Mouse (Mus musculus): ENCODE results near the gene Gm20479. TPM values are rescaled to one million over a fixed set of nuclear protein-coding genes. Genes with fewer than 3 reads are reported as not detected.
A peak's percentile ranks its signal among the peaks of the same experiment; 100 is the strongest.

The Gm20479 gene
- total RNA-seq, 4 experiments from 2014 or later: not detected

- DNase-seq (ENCODE audit: low spot score): peak; percentile 84
Measured at GRCm38 (mm10) chr7:27334405-27334911, 22.8 kb downstream of the Gm20479 start.

GRCm38 (mm10) chr7:27333316-27333941, 23.8 kb downstream of the Gm20479 start:
- no peak for DNase-seq (ENCODE audit: low spot score)

GRCm38 (mm10) chr7:27332353-27333199, 24.6 kb downstream of the Gm20479 start:
- DNase-seq (ENCODE audit: low spot score): peak; percentile 92

- no peak for DNase-seq (ENCODE audit: low spot score)
Measured at GRCm38 (mm10) chr7:27331854-27332253, 25.4 kb downstream of the Gm20479 start.

DNA sequence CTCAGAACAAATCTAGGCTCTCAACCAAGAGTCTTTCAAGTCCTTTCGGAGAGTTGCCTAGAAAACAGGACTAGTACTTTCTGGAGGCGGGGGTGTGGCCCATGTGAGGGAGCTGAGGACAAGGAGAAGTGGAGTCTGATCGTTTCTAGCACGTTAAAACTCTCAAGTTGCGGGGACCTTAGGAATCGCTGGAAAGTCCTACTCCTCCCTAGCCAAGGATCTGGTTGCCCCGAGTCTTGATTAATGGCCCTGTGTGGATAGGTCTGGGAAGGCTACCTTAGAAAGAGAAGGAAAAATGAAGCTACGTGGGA, 25.7 kb downstream of the Gm20479 start:
- DNase-seq (ENCODE audit: low spot score): peak; percentile 73

DNA sequence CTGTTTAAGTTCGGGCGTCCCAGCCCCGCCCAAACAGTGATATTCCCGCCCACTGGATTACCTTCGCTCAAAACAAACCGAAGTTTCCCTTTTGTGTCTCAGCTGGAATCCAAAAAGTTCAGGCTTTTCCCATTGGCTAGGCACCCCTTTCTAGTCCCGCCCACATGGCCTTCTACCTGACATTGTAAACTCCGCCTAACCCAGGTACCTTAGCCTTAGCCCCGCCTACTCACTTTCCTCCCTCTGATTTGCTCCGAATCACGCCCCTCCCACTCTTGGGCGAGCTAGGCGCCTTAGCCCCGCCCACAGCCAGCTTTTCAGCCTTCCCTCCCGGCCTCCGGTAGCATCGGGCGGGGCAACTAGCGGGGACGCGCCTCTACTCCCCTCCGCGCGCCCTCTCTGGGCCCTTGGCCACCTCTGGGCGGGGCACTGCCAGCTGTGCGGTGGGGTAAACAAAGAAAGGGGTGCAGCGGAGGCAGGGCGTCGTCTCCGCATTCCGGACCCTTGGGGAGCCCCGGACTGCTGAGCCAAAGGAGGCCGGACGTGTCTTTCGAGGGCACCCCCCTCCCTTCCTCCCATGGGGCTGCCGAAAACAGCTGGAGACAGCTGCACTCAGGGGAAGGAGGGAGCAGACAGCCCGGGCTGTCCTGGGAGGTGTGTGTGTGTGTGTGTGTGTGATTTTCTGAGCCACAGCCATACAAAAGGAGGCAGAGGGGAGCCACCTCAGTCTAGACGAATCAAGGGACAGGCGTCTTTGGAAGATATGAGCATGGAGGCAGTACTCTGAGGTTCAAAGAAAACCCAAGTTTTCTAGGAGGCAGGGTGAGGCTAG, 26.3 kb downstream of the Gm20479 start:
- peak; percentile 93 for DNase-seq (ENCODE audit: low spot score)

GRCm38 (mm10) chr7:27329981-27330380, 27.2 kb downstream of the Gm20479 start:
- DNase-seq (ENCODE audit: low spot score): no peak

DNA sequence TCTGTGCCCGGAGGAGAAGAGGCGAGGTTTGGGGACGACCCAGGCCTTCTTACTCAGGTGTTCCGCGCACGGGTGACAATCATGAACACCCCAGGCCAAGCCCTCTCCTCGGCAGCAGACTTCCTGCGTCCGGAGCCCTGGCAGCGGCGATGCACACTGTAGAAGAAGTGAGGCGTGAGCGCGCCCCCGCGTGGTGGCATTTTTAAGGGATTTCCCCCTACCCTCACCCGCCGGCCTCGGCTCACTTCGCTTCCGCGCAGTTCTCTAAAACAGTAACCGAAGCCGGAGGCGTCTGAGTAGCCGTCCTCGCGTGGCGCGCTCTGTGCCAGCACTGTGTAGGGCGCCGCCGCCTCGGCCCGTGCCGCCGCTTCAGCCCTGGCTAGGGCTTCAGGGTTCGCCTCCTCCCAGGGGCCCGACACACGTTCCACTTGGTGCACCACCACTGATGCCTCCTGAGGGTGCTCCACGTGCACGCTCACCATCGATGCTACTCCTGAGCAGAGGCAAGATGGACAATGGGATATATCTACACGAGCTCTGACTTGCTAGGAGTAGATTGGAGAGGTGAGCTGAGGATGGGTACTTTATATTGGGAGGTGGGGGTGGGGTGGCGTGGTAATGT, 27.8 kb downstream of the Gm20479 start:
- no peak for DNase-seq (ENCODE audit: low spot score)

DNA sequence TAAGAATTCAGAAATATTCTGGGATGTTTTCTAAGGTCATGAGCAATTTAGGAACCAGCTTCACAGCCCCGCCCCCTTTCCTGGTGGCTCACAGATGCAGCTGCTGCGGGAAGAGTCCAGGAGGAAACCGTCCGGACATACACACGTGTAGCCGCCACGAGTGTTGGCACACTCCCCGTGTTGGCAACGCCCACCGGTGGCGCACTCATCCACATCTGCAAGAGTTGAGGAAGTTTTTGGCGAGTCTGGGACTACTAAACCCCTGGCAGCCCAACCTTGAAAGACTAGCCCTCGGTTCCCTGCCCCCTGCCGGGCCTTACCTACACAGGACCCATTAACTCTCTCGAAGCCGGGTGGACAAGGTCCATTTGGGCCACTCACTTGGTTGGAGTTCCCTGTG, 28.6 kb downstream of the Gm20479 start:
- DNase-seq (ENCODE audit: low spot score): no peak

GRCm38 (mm10) chr7:27328161-27328560, 29.1 kb downstream of the Gm20479 start:
- no peak for DNase-seq (ENCODE audit: low spot score)

DNA sequence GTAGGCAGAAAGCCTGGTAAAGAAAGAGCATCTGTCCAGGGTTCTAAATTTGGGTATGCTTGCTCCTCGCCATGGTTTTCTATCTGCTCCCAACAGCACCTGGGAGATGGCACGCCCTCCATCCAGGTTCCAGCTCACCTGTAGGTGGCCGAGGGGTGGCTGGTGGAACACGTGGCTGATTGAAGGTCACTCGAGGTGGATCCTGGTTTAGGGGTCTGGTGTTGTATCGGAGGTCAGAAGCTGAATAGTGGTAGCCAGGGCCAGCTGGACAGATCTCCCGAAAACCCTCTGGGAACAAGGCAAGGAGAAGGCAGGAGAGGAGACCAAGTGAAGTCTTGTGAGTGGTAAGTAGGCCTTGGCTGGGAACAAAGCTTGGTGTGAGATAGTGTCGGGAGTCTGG, 29.7 kb downstream of the Gm20479 start:
- DNase-seq (ENCODE audit: low spot score): no peak

- no peak for DNase-seq (ENCODE audit: low spot score)
Measured at GRCm38 (mm10) chr7:27326101-27326880, 30.9 kb downstream of the Gm20479 start.

- DNase-seq (ENCODE audit: low spot score): peak; percentile 85
Measured at GRCm38 (mm10) chr7:27325697-27326096, 31.5 kb downstream of the Gm20479 start.

- no peak for DNase-seq (ENCODE audit: low spot score)
Measured at GRCm38 (mm10) chr7:27324928-27325327, 32.3 kb downstream of the Gm20479 start.

- DNase-seq (ENCODE audit: low spot score): no peak
Measured at GRCm38 (mm10) chr7:27324161-27324560, 33.1 kb downstream of the Gm20479 start.

GRCm38 (mm10) chr7:27323001-27323400, 34.2 kb downstream of the Gm20479 start:
- no peak for DNase-seq (ENCODE audit: low spot score)

DNA sequence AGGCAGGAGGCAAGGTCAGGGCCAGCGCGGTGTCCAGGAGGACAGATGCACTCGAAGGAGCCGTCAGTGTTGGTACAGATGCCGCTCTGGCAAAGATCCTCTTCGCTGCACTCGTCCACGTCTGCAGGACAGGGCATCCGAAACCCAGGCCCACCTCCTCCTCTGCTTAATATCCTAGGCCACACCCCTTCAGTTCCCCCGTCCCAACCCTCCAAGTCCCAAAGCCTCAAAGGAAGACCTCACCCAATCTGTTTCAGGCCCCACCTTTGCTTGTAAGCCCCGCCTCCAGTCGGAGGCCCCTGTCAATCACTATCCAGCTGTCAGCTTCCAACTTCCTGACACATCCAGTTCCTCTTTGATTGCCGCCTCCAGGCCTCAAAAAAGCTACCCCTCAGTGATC, 34.9 kb downstream of the Gm20479 start:
- no peak for DNase-seq (ENCODE audit: low spot score)

DNA sequence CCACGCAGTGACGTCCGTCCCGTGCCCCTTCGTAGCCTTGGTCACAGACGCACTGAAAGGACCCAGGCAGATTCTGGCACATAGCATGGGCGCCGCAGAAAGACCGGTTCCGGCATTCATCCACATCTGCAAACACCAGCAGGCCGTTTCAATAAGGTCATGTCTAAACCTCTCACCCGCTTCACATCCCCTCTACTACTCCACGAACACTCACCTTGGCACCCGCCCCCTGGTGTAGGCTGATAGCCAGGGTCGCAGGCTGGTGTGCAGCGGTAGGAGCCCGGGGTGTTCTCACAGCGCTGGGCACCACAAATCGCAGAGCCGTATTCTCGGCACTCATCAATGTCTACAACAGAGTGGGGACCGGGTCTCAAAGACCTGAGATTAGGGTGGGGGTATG, 37.8 kb downstream of the Gm20479 start:
- DNase-seq (ENCODE audit: low spot score): no peak

DNA sequence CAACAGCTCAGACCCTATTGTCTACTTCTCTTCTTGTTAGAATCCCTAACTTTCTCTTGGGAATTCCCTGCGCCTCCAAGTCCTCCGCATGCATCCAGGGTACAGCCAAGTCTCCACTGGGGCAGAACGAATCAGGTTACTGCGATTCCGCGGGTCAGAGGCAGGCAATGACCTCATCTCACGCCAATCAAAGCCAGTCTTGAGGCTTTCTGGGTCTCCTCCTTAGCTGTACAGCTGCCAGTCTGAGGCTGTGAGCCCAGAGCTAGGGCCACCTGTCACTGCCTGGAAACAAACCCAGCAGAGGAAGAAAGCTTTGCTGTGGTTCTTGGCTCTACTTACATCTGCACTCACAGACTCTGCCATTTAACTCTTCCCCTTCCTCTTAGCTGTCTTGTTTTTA, 41.3 kb downstream of the Gm20479 start:
- DNase-seq (ENCODE audit: low spot score): no peak

- DNase-seq (ENCODE audit: low spot score): no peak
Measured at GRCm38 (mm10) chr7:27314393-27314792, 42.8 kb downstream of the Gm20479 start.
